Mouse (Mus musculus) CD4-positive, CD25-positive, alpha-beta regulatory T cell, adult 4 months (primary cell): Measurements from ENCODE around the gene Mrpl20. TPM values are rescaled to one million over a fixed set of nuclear protein-coding genes. Genes with fewer than 3 reads are reported as not detected.

Source experiments
- ATAC-seq: one replicate; pipeline ENCODE4 v1.8.0; 2017
- polyA plus RNA-seq, 2 experiments: library from polyadenylated mRNA; unstranded; fragments of 100-300 nt; shearing (Covaris generic); gene quantifications; one replicate each; pipeline ENCODE4 v1.2.1; 2017

Mrpl20 gene
- polyA plus RNA-seq, 2 experiments from 2014 or later = 117 to 130 TPM

DNA sequence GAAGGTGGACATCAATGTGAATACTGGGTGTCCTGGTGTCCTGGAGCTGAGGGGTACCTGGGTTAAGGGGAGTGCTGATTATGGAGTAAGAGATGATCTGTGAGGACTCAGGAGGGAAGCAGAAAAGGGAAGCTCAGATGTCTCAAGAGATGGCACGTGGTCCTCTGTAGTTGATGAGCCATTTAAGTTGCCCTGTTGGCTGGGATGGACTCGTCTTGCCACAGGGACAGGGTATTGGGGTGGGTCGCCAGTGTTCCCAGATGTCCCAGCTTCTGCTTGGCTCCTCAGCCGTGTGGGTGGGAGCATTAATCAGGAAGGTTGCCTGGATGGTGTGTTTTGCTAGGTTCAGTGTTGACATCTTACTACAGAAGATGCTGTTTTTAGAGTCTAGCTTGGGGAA lies 30.6 kb downstream of the Mrpl20 start:
- no peak for ATAC-seq

DNA sequence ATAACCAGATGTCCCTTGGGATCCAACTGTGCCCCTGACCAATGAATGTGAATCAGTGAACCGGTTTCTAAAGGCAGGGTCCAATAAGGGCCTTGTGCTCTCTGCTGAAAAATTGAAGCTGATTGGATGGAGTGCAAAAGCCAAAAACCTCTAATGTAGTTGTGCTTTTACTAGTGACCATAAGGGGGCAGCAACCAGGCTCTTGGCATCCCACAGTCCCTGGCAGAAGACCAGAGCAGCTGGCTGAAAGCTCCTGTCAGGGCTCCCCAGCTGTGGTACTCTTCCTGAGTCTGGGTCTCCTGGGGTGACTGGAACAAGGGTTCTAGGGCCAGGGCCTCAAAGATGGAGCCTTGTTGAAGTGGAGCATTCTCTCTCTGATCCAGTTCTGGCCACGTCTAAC lies 31.2 kb downstream of the Mrpl20 start:
- ATAC-seq = peak; percentile 44

DNA sequence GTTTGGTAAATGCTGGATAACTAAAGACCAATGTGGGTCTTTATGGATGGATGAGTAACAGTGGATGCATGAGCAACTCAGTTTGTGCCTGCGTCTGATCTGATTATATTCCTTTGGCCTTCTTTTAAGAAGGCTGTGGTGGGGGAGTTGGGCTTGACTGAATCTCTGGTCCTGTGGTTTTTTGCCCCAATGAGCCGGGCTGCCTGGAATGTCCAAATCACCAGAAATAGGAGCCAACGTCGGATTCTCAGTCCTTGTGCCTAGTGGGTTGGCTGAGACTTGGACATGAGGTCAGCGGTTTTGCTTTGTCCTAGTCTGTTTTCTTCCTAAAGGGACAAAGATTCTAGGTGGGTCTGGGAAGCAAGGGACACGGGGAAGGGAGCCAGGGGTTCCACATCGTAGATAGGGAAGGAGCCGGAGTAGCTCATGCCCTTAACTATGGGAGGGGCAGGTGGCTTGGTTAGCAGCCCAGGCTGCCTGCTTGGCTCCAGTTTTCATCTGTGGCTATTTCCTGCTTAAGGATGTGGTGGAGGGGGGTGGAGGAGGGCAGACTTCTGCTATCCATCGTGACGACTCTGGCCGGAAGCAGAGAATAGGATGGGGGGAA lies 34.8 kb downstream of the Mrpl20 start:
- ATAC-seq = no peak

DNA sequence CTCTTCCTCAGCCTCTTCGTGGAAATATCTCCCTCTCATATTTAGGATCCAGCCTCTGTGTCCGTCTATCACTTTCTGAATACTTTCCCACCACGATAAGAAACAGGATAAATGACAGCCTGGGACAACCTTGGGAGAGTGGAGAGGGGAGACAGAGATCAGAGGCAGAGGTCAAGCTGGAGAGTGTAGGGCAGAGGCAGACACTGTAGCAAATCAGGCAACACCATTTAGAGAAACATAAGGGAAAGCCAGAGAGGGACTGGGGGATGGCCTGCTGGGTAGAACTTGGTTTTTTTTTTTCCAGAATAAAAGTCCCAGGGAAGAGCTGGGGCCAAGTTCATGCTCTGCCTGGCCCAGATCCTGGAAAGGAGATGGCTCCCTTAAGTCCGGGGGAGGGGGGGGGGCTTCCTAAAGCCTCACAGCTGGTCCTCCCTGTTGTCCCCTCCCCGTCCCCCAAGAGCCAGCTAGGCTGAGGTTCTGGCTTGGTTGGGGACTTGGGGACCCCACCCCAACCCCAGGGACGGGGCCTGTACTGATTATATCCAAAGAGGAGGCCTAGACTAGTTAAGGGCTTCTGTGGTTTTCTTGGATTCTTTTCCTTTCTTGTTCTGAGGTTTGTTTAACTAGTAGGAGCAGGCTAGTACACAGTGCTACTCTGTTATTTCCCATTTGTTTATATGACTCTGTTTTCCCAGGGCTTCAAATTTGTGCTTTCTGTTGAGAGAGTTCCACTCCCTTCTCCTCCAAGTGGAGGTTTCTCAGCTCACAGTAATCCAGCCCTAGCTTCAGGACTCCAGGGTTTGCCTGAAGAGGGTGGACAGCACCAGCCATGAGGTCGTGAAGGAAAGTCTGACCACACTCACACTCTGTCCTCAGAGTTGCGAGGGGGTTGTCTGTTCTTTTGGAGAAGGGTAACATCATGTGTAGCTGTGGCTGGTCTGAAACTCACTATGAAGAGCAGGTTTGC lies 35.8 kb downstream of the Mrpl20 start:
- no peak for ATAC-seq

DNA sequence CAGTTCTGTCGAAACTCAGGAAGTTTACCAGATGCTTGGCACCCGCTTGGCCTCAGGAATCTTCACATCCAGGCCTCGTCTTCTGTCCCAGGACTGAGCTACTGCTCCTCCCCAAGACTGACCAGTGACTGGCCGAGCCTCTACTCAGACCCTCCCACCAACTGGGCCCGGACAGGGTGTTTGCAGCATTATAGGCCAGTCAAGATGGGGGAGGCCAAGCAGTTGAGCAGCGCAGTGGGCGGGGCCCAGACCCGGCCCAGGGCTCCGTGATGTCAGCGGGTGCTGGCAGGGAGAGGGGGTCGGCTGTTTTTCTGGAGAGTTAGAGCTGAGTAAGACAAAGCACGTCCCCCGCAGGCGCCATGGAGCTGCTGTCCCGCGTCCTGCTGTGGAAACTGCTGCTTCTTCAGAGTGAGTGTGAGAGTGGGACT lies 36.8 kb downstream of the Mrpl20 start, which contains the start of gene Mxra8:
Gene Mxra8 (plus strand): TSS at position 198 of the 428 bp plus-strand sequence.
- ATAC-seq = no peak

DNA sequence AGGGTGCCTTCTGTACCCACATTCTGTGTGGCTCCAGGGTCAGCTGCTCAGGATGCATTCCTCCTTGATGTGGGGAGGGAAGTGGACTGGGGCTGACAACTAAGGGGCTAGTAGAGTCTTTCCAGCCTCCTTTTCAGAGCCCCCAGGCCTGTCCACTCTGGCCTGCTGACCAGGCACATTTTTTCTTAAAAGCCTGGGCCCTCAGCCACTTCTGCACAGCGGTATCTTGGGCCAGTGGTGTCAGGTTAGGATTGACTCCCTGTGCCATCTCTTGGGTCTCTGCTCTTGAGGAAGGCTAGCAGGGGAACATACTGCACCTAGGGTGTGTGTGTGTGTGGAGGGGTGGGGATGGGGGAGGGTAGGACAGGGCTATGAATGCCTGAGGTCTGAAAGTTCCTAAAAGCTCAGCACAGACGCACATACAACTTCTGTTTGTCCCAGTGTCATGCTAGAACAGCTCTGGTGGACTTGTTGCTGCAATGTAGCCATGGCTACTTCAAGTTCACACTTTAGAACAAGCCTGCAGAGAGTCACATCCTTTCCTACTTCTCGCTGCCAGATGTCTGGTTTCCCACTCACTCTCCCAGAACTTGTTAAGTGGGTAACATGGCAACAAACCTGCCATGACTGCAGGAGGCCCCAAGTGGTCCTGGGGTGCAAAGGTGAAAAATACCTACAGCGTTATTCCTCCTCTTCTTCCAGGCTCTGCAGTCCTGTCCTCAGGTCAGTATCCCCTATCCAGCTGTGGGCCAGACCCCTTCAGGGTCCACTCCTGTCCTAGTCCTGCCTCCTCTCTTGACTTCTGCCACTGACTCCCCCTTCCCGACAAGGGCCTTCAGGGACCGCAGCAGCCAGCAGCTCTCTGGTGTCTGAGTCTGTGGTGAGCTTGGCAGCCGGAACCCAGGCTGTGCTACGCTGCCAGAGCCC lies 37.7 kb downstream of the Mrpl20 start:
- no peak for ATAC-seq

DNA sequence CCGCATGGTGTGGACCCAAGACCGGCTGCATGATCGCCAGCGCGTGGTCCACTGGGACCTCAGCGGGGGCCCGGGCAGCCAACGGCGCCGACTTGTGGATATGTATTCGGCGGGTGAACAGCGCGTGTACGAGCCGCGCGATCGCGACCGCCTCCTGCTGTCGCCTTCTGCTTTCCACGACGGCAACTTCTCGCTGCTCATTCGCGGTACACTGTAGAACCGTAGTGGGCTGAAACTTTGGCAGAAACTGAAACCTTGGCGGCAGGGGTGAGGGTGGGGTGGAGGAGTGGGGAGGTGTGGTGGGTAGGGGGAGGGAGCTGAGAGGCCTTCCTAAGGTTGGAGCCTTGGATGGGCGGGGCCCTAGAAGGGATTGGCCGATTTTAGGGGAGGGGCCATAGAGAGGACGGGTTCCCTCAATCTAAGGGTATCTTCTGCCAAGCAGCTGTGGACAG lies 38.4 kb downstream of the Mrpl20 start:
- peak; percentile 88 for ATAC-seq

DNA sequence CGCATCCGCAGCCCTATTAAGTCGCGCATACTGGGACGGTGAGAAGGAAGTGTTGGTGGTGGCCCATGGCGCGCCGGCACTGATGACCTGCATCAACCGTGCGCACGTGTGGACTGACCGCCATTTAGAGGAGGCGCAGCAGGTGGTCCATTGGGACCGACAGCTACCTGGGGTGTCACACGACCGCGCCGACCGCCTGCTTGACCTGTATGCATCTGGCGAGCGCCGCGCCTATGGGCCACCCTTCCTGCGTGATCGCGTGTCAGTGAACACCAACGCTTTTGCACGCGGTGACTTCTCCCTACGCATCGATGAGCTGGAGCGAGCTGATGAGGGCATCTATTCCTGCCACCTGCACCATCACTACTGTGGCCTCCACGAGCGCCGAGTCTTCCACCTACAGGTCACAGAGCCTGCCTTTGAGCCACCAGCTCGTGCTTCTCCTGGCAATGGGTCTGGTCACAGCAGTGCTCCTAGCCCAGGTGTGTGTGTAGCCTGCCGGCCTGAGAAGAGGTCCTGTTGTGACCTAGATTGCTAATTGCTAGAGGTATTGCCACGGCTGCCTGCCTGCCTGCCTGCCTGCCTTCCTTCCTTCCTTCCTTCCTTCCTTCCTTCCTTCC lies 39.1 kb downstream of the Mrpl20 start:
- ATAC-seq = no peak

DNA sequence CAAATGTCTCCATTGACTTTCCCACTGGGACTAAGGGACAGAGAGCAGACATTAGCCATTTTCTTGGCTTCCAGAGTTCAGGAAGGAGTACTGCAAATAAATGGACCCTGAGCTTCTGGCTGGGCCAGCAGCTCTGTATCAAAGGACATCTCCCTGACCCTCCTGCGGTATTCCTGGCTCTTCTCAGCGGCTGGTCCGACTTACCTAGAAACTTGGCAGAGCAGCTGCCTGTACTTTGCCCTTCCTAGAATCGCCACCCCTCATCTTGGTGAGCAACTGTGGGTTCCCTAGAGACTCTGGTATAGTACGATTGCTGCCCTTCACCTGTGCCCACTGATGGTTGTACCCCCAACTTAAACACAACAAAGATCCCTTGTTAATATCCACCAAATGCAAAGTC lies 40.6 kb downstream of the Mrpl20 start:
- ATAC-seq = no peak

DNA sequence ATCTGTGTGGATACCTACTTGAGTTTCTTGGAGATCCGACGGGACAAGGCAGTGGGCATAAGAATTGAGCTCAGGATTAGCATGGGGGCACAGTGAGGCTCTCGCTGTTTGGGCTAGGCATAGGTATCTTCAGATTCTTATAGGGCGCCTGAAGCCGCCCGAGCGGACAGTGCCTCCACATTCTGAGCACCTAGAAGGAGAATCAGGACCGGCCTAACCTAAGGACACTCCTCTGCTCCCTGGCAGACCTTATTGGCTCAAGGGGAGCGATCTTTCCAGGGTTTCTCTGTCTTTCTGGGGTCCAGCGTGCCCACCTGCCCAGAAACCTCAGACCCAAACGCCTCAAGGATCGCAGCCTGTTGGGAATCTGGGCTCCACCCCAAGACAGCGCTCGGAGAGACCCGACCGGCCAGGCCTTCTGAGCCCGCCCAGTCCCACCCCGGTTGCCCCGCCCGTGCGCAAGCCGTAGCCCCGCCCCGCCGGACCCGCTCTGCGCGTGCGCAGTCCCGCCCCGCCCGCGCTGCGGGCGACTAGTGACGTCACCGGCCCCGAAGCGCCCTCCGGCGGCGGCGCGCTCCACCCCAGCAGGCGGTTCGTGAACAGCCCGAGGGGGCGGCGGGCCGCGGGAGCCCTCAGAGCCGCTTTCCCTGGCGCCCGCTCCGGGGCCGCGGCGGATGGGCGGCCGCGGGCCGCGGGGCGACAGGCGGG lies 44.3 kb downstream of the Mrpl20 start, which contains the start of gene Dvl1:
Gene Dvl1 (plus strand): TSS at position 532 of the 708 bp plus-strand sequence.
- peak; percentile 86 for ATAC-seq

DNA sequence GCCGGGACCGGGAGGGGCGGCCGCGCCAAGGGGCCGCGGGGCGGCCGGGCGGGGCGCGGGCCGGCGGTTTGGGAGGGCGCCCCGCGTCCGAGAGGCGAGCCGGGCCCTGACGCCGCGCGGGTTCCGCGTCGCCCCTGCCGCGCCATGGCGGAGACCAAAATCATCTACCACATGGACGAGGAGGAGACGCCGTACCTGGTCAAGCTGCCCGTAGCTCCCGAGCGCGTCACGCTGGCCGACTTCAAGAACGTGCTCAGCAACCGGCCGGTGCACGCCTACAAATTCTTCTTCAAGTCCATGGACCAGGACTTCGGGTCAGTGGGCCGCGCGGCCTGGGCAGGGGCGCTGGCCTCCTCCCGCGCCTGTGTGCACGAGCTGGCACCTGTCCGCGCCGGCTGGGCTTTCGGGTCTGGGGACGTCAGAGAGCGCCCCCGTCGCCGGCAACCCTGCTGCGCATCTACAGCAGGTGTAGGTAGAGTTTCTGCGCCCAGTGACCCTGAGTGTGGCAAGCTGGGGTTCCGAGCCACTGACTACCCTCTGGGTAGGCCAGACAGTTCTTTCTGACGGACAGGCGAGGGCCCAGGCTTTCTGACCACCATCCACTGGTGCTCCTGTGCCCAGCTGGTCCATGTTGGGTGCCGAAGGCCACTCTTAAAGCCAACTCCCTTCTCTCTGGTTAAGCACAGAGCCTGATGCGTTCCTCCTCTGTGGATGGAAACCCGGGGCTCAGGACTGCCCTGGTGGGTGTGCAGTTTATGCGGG lies 45.1 kb downstream of the Mrpl20 start:
- ATAC-seq = peak; percentile 41

DNA sequence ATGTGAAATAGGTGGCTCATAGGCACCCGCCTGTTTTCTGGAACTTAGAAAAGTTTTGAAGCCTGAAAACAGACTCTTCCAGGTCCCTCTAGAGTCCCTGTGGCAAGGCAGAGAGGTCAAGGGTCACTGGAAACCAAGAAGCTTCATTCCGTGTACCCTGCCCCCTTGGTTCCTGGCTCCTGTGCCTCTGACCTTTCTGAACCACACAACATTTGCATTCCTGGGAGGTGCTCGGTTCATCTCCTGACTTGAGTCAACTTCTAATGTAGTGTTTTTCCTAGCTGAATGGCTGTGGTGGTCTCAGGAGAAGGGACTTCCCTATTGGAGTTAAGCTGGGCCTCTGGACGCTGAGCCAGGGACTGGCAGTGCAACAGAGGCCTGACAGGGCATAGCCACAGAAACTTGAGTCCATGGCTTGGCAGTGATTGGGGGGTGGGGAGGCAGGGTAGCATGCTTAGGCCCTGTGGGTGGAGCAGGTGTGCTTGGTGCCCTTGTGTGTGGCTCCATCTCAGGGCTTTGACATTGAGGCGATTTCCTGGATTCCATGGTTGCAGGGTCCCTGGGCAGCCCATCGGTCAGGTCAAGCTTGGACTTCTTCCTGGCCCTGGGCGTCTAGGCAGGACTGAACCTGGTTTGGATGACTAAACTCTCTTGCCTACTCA lies 45.9 kb downstream of the Mrpl20 start:
- no peak for ATAC-seq

DNA sequence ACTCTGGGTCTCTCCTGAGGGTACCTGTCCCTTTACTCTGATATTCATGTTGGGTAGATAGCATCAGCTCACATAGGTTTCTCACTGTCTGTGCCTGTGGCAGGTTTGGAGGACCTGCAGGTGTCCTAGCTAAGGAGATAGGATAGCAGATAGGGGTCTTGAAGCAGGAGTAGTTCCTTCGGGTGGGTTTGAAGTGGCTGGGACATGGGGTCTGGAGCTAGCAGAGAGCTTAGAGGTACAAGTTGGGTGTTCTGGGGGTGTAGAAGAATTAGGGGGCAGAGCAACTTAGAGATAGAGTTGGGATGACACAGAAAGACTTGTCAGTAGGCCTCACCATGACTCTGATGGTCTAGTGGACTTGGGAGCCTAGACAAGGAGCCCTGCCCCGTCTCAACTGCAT lies 46.7 kb downstream of the Mrpl20 start:
- ATAC-seq = no peak

DNA sequence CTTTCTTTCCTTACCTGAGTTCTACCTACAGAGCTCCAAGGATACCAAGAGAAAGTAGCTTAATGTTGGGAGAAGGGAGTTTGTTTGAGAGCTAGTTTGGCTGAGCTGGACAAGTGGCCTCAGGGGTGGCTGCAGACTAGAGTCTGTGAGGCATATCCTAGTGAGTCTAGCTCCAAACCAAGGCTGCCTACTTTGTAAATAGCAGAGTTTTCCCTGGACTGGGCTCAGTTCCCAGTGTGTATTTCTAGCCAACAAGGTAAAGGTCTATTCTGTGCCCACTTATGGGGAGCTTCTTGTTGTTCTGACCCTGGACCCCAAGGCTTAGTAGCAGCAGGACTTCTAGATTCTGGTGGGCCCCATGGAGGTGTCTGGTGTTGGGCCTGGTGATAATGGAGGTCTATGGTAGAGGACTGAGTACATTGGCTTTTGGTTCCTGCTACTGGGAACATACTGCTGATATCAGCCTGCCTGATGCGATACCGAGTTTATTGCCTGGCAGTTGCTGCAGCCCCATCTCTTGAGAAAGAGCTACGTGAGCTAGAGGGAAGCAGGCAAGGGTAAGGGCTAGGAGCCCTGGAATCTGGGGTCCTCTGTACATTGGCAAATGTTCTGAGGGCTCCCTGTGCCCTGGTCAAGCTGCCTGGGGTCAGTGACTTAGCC lies 47.2 kb downstream of the Mrpl20 start:
- no peak for ATAC-seq

DNA sequence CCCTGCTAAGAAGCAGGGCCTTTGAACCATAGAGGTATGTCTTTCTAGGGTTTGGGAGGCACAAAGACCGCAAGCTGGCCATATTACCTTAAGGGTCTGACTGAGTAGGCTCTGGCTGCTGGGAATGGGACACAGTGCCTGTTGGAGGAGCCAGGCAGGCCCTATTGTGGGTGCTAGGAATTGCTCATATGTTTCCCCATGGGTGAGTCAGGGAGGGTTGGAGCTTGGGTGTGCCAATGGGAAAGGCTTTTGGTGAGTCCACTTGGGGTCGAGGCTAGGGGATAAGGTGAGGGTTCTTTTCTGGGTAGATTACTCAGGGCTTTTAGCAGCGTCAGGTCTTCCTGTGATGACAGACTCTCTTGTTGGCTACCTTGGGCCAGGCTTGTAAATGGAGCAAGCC lies 48.7 kb downstream of the Mrpl20 start:
- ATAC-seq = no peak

DNA sequence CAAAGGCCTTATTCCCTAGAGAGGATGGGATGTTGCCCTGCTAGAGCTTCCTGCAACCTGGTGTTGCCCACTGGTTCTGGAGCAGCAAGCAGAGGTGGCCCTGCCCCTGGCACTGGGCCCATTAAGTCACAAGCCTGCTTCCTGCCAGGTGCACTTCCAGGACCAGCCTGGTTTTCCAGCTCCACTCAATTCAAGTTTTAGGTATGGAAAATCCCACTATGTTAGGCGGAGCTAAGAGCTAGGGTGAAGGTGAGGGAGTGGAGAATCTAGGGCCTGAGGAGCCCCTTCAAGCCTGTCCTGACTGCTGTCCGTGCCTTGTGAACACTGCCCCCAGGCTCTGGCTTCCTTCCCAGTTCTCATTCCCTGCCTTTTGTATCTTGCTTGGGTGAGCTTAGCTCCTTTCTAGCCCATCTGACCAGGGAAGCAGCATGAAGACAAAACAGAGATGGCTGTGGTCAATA lies 49.3 kb downstream of the Mrpl20 start:
- ATAC-seq = no peak

DNA sequence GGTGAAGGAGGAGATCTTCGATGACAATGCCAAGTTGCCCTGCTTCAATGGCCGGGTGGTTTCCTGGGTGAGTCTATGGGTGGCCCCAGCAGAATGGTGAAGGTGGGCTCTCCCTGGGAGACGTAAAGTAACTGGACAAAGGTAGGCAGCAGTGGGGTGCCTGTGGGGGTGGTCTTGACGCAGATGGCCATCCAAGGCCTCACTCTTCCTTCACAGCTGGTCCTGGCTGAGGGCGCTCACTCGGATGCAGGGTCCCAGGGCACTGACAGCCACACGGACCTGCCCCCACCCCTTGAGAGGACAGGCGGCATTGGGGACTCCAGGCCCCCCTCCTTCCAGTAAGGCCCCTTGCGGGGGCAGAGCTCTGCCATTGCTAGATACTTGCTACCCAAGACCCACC lies 50.7 kb downstream of the Mrpl20 start:
- ATAC-seq = no peak

DNA sequence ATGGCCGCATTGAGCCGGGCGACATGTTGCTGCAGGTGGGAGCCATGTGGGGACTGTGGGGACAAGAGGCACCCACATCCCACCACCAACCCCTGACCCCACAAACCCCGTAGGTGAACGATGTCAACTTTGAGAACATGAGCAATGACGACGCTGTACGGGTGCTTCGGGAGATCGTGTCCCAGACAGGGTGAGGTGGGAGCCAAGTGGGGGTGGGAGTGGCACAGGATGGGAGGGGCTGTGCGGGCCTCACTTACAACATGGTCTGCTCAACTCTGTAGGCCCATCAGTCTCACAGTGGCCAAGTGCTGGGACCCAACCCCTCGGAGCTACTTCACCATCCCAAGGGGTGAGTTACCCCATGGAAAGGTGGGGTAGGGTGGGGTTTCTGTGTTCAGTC lies 52.3 kb downstream of the Mrpl20 start:
- no peak for ATAC-seq

DNA sequence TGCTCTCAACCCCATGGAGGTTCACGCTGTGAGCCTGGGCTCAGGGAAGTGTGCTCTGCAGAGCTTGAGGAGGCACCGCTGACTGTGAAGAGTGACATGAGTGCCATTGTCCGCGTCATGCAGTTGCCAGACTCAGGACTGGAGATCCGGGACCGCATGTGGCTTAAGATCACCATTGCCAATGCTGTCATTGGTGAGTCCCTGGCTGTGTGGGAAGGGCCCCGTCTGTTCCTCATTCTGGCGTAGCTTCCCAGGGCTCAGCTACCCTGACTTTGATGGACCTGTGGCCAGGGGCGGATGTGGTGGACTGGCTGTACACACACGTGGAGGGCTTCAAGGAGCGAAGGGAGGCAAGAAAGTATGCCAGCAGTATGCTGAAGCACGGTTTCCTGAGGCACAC lies 53.4 kb downstream of the Mrpl20 start:
- ATAC-seq = no peak
